Mouse (Mus musculus) heart, postnatal 0 days (tissue): ENCODE results near the gene Zfp553. TPM values are rescaled to one million over a fixed set of nuclear protein-coding genes. Genes with fewer than 3 reads are reported as not detected.
A peak's percentile ranks its signal among the peaks of the same experiment; 100 is the strongest.
"Not testable (repeated sequence)": the region's sequence is repeated elsewhere in the genome, so short reads cannot be mapped to it uniquely, and the experiment has no call there.

Source experiments
- ATAC-seq: fragments of 200-750 bp; cut with Nextera tagmentation; 2 replicates; pipeline ENCODE4 v1.8.0; 2017; ENCODE audit warnings: low read depth, moderate number of reproducible peaks, moderate library complexity; ENCODE audit not compliant: insufficient read depth
- DNase-seq: peaks from one replicate; pipeline ENCODE4 v3.0.0-alpha.2; 2016; ENCODE audit warnings: low spot score
- H3K27ac ChIP-seq: fragments of 300-500 bp; sonication (generic); 2 replicates; pipeline ENCODE4 v1.5.1; 2014; ENCODE audit warnings: low read depth, mild to moderate bottlenecking
- H3K27me3 ChIP-seq: fragments of 300-500 bp; sonication (generic); 2 replicates; pipeline ENCODE4 v1.6.1; 2014; ENCODE audit warnings: low read length, mixed read lengths; ENCODE audit not compliant: control insufficient read depth, insufficient read depth
- H3K36me3 ChIP-seq: fragments of 300-500 bp; sonication (generic); replicated peaks from 2 replicates; pipeline ENCODE4 v1.6.1; 2014; ENCODE audit warnings: low read length, mixed read lengths; ENCODE audit not compliant: control insufficient read depth, insufficient read depth
- H3K4me1 ChIP-seq: fragments of 300-500 bp; sonication (generic); 2 replicates; pipeline ENCODE4 v1.6.1; 2014; ENCODE audit warnings: antibody characterized with exemption; ENCODE audit not compliant: control insufficient read depth, insufficient read depth
- H3K4me2 ChIP-seq: fragments of 300-500 bp; sonication (generic); 2 replicates; pipeline ENCODE4 v1.6.1; 2014; ENCODE audit warnings: low read depth, mild to moderate bottlenecking, low read length, moderate library complexity
- H3K4me3 ChIP-seq: fragments of 300-500 bp; sonication (generic); 2 replicates; pipeline ENCODE4 v1.5.1; 2014; ENCODE audit warnings: low read depth, low read length
- H3K9ac ChIP-seq: fragments of 300-500 bp; sonication (generic); replicated peaks from 2 replicates; pipeline ENCODE4 v1.6.1; 2014; ENCODE audit warnings: low read depth, low read length, mixed read lengths
- H3K9me3 ChIP-seq: fragments of 300-500 bp; sonication (generic); replicated peaks from 2 replicates; pipeline ENCODE4 v1.6.1; 2016; ENCODE audit warnings: low read length; ENCODE audit not compliant: control insufficient read depth
- CTCF ChIP-seq: IDR thresholded peaks from 2 replicates; pipeline ENCODE4 v1.5.1; 2016; ENCODE audit warnings: antibody characterized with exemption, control low read depth, low read depth
- EP300 ChIP-seq: IDR thresholded peaks from 2 replicates; pipeline ENCODE4 v1.6.1; 2016; ENCODE audit warnings: antibody characterized with exemption, low read depth
- WGBS: fragments of 180-500 bp; shearing (Covaris S2); extraction: QIAGEN DNeasy Blood & Tissue Kit; methylation state at CpG from one replicate; pipeline ENCODE4 v1.1.7; 2014; 5-methylcytosine and 5-hydroxymethylcytosine counted together
- polyA plus RNA-seq: library from polyadenylated mRNA; unstranded; fragments of >200 nt; fragmentation: Nextera tagmentation; extraction: Ambion mirVana; gene quantifications from 2 replicates; pipeline ENCODE4 v1.2.1, GENCODE M21; 2015
- total RNA-seq: library from RNA; depleted of rRNA; stranded (reverse); fragments of >200 nt; gene quantifications from 2 replicates; pipeline ENCODE4 v1.2.3, GENCODE M21; 2014; ENCODE audit warnings: low replicate concordance

Gene Zfp553
- total and polyA plus RNA-seq, 2 experiments from 2014 or later: 11.2 to 11.8 TPM

- DNase-seq (peak; percentile 94), ATAC-seq (peak; percentile 96)
- Histone ChIP-seq H3K27me3 (no peaks in the 10 kb centered on the region), H3K4me3 (peak within 1 kb of the TSS; percentile 66), H3K9ac (peak within 1 kb of the TSS; percentile 81), H3K36me3 (peaks cover 23% of the 10 kb centered on the region; the same call in 1 of the 2 replicates), H3K4me1 (peaks cover 14% of the 10 kb centered on the region; the same call in 1 of the 2 replicates), H3K27ac (peak within 1 kb of the TSS; percentile 93), H3K9me3 (no peaks in the 10 kb centered on the region), H3K4me2 (peak within 1 kb of the TSS; percentile 87)
- TF ChIP-seq CTCF (no peak), EP300 (no peak; the same call in 1 of the 2 replicates)
- under 1% methylated on average over 52 of the region's 56 CpGs for WGBS
Observed at GRCm38 (mm10) chr7:127243870-127244657, 11.2 kb downstream of the Zfp553 start, which contains the start of gene Zfp771. Gene Zfp771, plus strand, starts transcription at chr7:127244274.

DNA sequence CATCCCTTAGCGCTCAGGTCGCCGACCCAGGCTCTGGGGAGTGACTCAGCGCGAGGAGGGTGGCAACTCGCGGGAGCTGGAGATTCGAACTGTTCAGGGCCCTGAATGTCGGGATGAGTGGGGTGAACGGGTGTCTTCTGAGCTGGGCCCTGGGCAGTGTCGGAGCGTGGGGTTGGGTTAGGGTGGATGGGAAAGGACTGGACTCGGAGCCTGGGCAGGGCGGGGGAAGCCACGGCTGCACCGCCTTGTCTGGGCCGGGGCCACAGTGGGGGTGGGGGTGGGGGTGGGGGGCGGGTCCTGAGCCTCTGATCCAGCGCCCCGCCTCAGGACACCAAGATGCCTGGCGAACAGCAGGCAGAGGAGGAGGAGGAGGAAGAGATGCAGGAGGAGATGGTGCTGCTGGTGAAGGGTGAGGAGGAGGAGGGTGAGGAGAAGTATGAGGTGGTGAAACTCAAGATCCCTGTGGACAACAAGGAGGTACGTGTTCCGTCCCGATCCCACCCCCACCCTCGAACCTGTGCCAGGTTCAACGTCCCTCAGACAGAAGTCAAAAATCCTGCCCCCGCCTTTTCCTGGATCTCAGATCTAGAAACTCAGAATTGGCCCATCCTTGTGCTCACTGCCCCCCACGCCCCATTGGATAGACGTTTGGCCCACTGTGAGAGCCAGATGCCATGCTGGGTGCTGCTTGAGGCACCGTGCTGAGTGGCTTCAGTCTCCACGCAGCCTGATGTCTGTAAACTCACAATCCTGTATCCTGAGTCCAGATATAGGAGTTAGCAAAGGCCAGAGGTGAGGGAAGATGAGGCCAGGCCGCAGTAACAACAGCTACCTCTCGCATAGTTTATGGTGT, 12.0 kb downstream of the Zfp553 start:
- Histone ChIP-seq H3K9me3 (no peaks in the 10 kb centered on the region), H3K4me1 (peaks cover 14% of the 10 kb centered on the region; the same call in 1 of the 2 replicates), H3K27me3 (no peaks in the 10 kb centered on the region), H3K4me2 (peak overlapping the region; percentile 87), H3K9ac (peak overlapping the region; percentile 81), H3K36me3 (peaks cover 28% of the 10 kb centered on the region; the same call in 1 of the 2 replicates), H3K27ac (peak overlapping the region; percentile 93), H3K4me3 (peak overlapping the region; percentile 66)
- DNase-seq (peak; percentile 22), ATAC-seq (peak; percentile 73)
- TF ChIP-seq CTCF (no peak), EP300 (no peak)
- 12% methylated on average over 31 of the region's 33 CpGs for WGBS

- WGBS: 89% methylated on average over 8 of the region's 8 CpGs
- peaks cover 28% of the 10 kb centered on the region; the same call in 1 of the 2 replicates for H3K36me3 ChIP-seq
- not testable (repeated sequence) for DNase-seq, H3K27me3 ChIP-seq, H3K27ac ChIP-seq, H3K4me2 ChIP-seq, ATAC-seq, H3K9ac ChIP-seq, H3K4me1 ChIP-seq, H3K4me3 ChIP-seq, H3K9me3 ChIP-seq
Observed at GRCm38 (mm10) chr7:127250511-127250910, 17.6 kb downstream of the Zfp553 start.

- H3K36me3 ChIP-seq: peaks cover 21% of the 10 kb centered on the region; the same call in 1 of the 2 replicates
- H3K27ac ChIP-seq: no peak overlapping the region
- H3K4me1 ChIP-seq: 0 out of 2 replicates have a peak, but pooled peaks cover 8% of the 10 kb centered on the region
- WGBS: 77% methylated on average over 2 of the region's 2 CpGs
- DNase-seq: no peak
- ATAC-seq: no peak
- no peak overlapping the region for H3K4me3 ChIP-seq
- H3K27me3 ChIP-seq: no peaks in the 10 kb centered on the region
- no peak overlapping the region for H3K4me2 ChIP-seq
- TF ChIP-seq CTCF (peak; percentile 49), EP300 (no peak)
- H3K9me3 ChIP-seq: no peaks in the 10 kb centered on the region
- H3K9ac ChIP-seq: no peak overlapping the region
Observed at GRCm38 (mm10) chr7:127252414-127252813, 19.6 kb downstream of the Zfp553 start.

DNA sequence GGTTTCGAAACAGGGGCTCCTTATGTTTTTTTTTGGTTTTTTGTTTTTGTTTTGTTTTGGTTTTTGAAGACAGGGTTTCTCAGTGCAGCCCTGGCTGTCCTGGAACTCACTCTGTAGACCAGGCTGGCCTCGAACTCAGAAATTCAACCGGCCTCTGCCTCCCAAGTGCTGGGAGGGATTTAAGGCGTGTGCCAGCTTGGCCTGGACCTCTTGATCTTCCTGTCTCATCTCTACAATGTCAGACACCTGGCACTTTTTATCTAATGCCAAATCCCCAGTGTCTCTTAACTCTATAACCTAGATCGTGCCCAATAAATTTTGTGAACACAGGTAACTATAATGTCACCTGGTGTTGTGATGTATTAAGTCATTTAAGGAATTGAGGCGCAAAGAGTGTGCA, 20.5 kb downstream of the Zfp553 start:
- no peaks in the 10 kb centered on the region for H3K9me3 ChIP-seq
- TF ChIP-seq CTCF: no peak
- TF ChIP-seq EP300: no peak
- H3K4me1 ChIP-seq: 0 out of 2 replicates have a peak, but pooled peaks cover 8% of the 10 kb centered on the region
- ATAC-seq (no peak), DNase-seq (no peak)
- H3K4me3 ChIP-seq: peak overlapping the region; percentile 57
- H3K27ac ChIP-seq: peak overlapping the region; percentile 88
- WGBS: 80% methylated on average over 6 of the region's 6 CpGs
- no peaks in the 10 kb centered on the region for H3K27me3 ChIP-seq
- H3K36me3 ChIP-seq: peaks cover 14% of the 10 kb centered on the region; the same call in 1 of the 2 replicates
- peak overlapping the region; percentile 68 for H3K4me2 ChIP-seq
- H3K9ac ChIP-seq: peak overlapping the region; percentile 72
